Mouse (Mus musculus) kidney, postnatal 36 days (tissue): ENCODE measurements around the gene Mrpl34.
"Not testable (repeated sequence)": the region's sequence is repeated elsewhere in the genome, so short reads cannot be mapped to it uniquely, and the experiment has no call there.

Experiments used
- DNase-seq, 2 experiments: peaks; one replicate each; pipeline ENCODE4 v3.0.0; 2021 to 2022; ENCODE audit warnings: mixed read lengths in 2 of 2

Gene Mrpl34

DNA sequence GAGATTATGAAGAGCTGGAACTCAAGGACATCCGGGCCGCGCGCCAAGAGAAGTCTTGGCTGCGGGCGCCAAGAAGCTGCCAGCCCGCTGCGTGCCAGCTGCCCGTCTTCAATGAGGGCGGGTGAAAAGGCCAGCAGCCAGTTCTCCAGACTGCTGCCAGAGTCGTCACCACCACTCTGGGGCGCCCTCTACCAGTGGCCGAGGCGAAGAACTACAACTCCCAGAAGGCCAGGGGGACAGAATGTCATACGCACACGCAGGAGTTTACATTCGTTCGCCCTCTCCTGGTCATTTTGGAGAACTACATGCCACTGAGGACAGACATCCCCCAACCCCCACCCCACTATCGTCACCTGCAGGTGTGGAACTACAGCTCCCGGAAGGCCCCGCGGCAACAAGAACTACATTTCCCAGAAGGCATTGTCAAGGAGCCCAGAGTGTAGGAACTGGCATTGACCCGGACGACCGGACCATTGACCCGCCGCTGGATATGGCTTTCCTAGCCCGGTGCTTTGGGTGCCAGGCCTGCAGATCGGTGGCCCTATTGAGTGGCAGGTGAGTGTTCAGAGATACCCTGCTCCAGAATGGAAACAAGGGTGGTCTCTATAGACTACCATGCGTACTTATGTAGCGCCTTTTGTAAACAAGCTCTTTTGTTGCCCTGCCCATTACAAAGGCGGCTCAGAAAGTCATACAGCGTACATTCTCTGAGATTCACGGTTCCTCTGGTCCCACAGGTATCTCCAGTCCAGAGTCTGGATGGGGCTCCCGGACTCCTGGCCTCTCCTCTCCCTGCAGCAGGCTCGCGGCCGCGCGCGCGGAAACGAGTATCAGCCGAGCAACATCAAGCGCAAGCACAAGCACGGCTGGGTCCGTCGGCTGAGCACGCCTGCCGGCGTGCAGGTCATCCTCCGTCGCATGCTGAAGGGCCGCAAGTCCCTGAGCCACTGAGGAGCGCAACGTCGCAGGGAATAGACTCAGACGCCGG, at the start of gene Mrpl34:
Gene Mrpl34, plus strand, starts transcription at position 447 of the 988 bp plus-strand sequence.
- DNase-seq: peak; percentile 98 to 100

DNA sequence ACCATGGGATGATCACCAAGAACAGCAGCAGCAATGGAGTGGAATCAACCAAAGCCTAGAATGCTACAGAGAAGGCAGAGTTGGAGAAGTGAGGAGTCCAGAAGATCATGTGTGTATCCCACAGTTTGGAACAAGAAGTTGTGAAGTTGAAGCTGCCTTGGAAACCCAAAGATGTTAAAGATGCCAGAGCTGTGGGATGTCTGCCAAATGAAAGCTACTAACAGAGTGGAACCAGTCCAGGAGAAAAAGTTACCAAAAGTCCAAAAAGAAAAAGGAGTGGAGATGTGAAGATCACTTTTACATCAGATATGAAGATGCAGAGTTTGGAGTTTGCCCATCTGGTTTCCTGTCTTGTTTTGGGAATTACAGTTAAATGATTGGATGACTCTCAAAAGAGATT, 42.6 kb upstream of the Mrpl34 start:
- DNase-seq: no peak

DNA sequence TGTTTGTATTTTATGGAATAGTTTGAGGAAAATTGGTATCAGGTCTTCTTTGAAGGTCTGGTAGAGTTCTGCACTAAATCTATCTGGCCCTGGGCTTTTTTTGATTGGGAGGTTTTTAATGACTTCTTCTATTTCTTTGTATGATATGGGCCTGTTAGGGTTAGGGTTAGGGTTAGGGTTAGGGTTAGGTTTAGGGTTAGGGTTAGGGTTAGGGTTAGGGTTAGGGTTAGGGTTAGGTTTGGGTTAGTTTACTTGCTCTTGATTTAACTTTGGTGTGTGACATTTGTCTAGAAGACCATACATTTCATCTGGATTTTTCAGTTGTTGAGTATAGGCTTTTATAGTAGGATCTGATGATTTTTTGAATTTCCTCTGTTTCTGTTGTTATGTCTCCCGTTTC, 31.8 kb upstream of the Mrpl34 start:
- not testable (repeated sequence) for DNase-seq

- DNase-seq: no peak
Measured at GRCm38 (mm10) chr8:71437041-71437440, 27.7 kb upstream of the Mrpl34 start.

- peak; percentile 48 to 54 for DNase-seq
Measured at GRCm38 (mm10) chr8:71441404-71441803, 23.4 kb upstream of the Mrpl34 start.

DNA sequence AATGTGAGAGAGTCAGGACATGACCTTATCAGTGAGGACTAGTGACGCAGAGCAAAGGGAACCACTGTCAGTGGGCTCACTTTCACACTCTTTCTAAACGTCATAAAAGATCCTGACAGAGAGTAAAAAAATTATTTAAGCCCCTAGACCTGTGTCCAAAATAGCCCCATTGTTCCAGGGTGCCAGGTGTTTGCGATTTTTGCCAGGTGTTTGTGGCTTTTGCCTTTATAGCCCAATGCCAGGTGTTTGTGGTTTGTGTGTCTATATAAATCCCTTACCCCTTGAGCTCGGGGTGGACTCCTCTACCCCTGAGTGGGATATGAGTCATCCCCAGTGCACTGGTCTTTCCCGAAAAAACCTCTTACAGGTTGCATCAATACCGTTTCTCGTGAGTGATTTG, 19.7 kb upstream of the Mrpl34 start:
- no peak for DNase-seq

DNA sequence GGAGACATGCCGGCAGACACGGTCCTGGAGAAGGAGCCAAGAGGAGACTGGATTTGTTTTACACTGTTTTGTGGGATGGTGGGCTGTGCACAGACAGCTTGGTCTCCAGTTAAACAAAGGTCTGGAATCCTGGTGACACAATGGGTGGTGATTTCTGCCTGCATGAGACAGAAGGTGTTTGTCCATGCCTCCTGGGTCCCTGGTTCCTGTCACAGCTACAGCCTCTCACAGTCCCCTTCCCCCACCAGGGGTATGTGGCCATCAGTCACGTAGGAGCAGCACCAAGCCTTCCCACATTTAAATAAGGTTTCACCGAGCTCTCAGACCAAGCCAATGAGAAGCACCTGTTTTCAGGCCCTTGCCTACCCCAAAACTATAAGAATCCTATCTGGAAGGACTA, 13.4 kb upstream of the Mrpl34 start:
- no peak for DNase-seq

DNA sequence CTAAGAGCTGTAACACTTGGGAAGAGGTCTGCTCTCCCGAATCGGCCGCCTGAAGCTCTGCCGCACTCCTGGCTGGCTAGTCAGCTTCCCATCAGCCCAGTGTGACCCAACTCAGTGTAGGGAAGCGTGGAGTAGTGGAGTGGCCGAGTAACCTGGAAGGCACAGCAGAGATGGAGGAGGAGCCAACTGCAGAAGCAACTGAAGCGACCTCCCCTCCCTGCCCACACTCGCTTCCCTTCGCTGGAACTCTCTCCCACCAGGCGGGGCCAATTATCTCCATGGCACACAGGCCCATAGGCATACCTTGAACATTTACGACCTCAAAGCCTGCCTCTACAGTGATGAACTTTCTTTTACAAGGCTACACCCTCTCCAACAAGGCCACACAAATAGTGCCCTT, 13.0 kb upstream of the Mrpl34 start:
- DNase-seq: no peak

DNA sequence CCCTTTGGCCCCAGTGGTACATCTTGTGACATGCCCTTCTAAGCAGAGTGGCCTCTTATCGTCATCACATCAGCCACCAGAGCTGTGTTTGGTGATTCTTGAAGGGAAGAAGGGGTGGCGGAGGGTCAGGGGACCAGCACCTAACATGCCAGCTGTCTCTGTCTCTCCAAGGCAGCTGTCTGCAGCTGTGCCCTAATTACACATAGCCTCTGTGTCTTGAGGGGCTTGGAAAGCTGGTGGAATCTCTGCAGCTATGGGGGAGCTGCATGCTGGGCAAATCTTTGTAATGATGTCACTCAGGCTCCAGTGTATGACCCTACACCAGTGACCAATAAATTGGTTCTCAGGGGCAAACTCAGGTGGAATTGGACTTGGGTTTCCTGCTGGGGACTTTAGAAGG, 12.1 kb upstream of the Mrpl34 start:
- DNase-seq: no peak

- DNase-seq: no peak
Measured at GRCm38 (mm10) chr8:71454668-71455067, 10.1 kb upstream of the Mrpl34 start.

DNA sequence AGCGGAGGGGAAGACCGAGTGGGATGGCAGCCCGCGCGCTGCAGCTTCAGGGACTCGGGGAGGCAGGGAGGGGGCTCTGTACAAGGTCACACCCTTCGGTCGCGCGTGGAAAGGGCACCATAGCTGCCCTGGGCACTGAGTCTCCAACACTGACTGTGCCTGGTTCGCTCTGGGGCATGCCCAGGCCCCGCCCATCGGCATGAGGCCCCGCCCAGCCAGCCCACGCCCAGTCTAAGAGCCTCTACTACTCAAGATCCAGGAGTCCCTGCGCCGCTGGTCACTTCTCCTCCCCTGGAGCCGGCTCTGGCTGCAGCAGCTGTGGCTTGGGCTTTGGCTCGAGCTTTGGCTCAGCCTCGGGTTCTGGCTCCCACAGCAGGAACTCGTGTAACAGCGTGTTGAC, 7.9 kb upstream of the Mrpl34 start:
- DNase-seq: no peak

GRCm38 (mm10) chr8:71457659-71458270, 7.0 kb upstream of the Mrpl34 start:
- no peak for DNase-seq

GRCm38 (mm10) chr8:71460716-71461115, 4.0 kb upstream of the Mrpl34 start:
- no peak for DNase-seq

GRCm38 (mm10) chr8:71461152-71461840, 3.5 kb upstream of the Mrpl34 start:
- no peak for DNase-seq

GRCm38 (mm10) chr8:71462191-71462590, 2.6 kb upstream of the Mrpl34 start:
- no peak for DNase-seq

- peak; percentile 37 to 56 for DNase-seq
Measured at GRCm38 (mm10) chr8:71462786-71463185, 2.0 kb upstream of the Mrpl34 start.

GRCm38 (mm10) chr8:71463188-71464033, 1.3 kb upstream of the Mrpl34 start, which contains the start of gene Abhd8:
Gene Abhd8, minus strand, starts transcription at chr8:71463655.
- peak; percentile 98 for DNase-seq

DNA sequence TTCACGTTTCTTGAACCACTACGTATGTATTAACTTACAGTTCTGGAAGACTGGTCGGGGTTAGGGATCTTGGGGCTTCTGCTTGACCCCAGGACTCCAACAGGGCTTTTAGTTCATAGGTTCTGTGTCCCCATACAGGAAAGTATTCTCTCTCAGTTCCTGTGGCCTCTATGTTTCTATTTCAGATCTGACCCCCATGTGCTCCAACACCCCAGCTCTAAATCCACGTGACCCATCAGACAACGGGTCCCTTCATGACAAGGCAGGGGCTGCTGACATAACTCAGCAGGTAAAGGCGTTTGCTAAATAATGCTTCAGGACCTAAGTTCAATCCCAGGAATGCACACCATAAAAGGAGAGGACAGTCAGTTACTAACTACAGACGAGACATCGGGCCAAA, 974 bp downstream of the Mrpl34 start:
- no peak for DNase-seq

DNA sequence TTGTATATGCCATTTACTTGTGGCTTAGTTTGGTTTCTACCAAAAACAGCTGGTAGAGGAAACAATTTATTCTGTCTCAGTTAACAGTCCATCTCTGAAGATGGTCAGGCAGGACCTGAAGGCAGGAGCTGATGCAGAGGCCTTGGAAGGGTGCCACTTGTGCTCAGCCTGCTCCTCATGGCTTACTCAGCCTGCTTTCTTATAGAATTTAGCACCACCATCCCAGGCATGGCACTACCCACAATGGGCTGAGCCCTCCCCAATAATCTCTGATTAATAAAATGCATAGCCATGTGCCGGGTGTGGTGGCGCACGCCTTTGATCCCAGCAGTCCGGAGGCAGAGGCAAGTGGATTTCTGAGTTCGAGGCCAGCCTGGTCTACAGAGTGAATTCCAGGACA, 1.4 kb downstream of the Mrpl34 start:
- DNase-seq: no peak

DNA sequence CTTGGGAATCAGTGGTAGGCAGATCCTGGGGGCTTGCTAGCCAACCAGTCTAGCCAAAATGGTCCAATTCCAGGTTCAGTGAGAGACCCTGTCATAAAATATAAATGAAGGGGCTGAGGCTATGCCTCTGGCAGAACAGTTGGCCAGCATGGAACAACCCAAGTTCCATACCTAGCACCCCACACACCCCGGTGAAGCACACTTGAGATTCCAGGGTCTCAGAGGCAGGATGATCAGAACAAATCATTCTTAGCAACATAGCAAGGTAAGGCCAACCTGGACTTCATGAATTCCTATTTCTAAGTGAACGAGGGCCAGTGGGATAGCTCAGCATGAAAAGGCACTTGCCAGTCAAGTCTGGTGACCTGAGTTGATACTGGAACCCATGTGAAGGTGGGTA, 2.4 kb downstream of the Mrpl34 start:
- no peak for DNase-seq

- DNase-seq: no peak
Measured at GRCm38 (mm10) chr8:71468001-71468400, 3.2 kb downstream of the Mrpl34 start.

DNA sequence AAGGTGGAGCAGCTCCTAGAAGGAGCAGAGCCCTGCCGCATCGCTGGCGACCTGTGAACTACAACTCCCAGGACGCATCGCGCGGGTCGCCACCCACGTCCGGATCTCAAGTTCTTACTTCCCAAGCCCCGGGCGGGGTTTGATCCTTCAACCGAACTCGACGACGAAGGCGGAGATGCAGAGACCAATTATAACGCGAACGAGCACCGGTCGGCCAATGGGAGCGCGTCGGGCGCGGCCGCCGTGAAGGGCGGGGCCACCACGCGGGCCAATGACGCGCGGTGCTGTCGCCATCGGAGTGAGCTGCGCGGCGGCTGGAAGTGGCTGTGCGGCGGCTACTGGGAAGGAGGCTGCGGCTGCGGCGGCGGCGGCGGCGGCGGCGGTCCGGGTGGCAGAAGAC, 4.2 kb downstream of the Mrpl34 start, which contains the start of gene Dda1:
Gene Dda1, plus strand, starts transcription at position 284 of the 400 bp plus-strand sequence.
- DNase-seq: peak; percentile 98 to 99
